Mouse (Mus musculus) embryonic stem cell, embryonic (primary cell): Measurements from ENCODE around the gene Ncs1.

Experiments used
- CTCF ChIA-PET, 4 experiments: fragments of 300-600 bp in 2 of 4; fragments of 350-600 bp in 2 of 4; sonication (Branson Sonifier 250); formaldehyde crosslinking; loops; one replicate each; lab custom pipeline; 2022; ENCODE audit warnings: inconsistent platforms in 2 of 4; lab: Charles Lee
- POLR2A ChIA-PET, 4 experiments: fragments of 300-600 bp in 2 of 4; fragments of 350-600 bp in 2 of 4; sonication (Branson Sonifier 250); formaldehyde crosslinking; loops; one replicate each; lab custom pipeline; 2022; ENCODE audit warnings: antibody characterized with exemption in 4 of 4, inconsistent platforms in 1 of 4; lab: Charles Lee

Gene Ncs1

GRCm38 (mm10) chr2:31220844-31221243, 24.8 kb upstream of the Ncs1 start:
- ChIA-PET POLR2A (interaction anchor here in 3 of 4 experiments (1.0 to 1.3 kb wide), 3 partner anchors 10 to 11 kb away, joined by 3 read pairs; no protein-coding TSS in a partner anchor), CTCF (no interaction called here)

- POLR2A ChIA-PET: interaction anchor here in 1 of 4 experiments (1.2 kb wide), 1 partner anchor 10 kb away, joined by 3 read pairs; no protein-coding TSS in a partner anchor
- CTCF ChIA-PET: no interaction called here
Measured at GRCm38 (mm10) chr2:31221582-31221981, 24.0 kb upstream of the Ncs1 start.

- POLR2A ChIA-PET: interaction anchor here in 1 of 4 experiments (0.9 to 1.6 kb wide), 5 partner anchors 16 to 121 kb away, joined by 3 to 4 read pairs (median 3); no protein-coding TSS in a partner anchor
- CTCF ChIA-PET: interaction anchor here in 3 of 4 experiments (0.7 to 1.6 kb wide), 13 partner anchors 10 to 155 kb away, joined by 3 to 7 read pairs (median 4); no protein-coding TSS in a partner anchor
Measured at GRCm38 (mm10) chr2:31228768-31229311, 16.8 kb upstream of the Ncs1 start.

- POLR2A ChIA-PET: interaction anchor here (0.6 to 2.9 kb wide), 11 partner anchors 9 to 230 kb away, joined by 3 to 16 read pairs (median 3); partner anchors contain the start of gene Fnbp1 (in 1 of the 4)
Measured at GRCm38 (mm10) chr2:31239203-31239696, 6.4 kb upstream of the Ncs1 start.

GRCm38 (mm10) chr2:31239833-31240232, 5.8 kb upstream of the Ncs1 start:
- CTCF ChIA-PET: interaction anchor here (0.5 to 2.0 kb wide), 10 partner anchors 9 to 142 kb away, joined by 3 to 21 read pairs (median 4); no protein-coding TSS in a partner anchor
- POLR2A ChIA-PET: interaction anchor here in 3 of 4 experiments (0.6 to 3.1 kb wide), 13 partner anchors 8 to 229 kb away, joined by 3 to 16 read pairs (median 4); partner anchors contain the start of gene Fnbp1 (in 1 of the 3)

More at GRCm38 (mm10) chr2:31239203-31239696, 6.4 kb upstream of the Ncs1 start:
- CTCF ChIA-PET: interaction anchor here in 3 of 4 experiments (0.6 to 1.8 kb wide), 7 partner anchors 10 to 223 kb away, joined by 3 to 5 read pairs (median 4); no protein-coding TSS in a partner anchor

- POLR2A ChIA-PET: interaction anchor here (0.7 to 3.1 kb wide), 10 partner anchors 9 to 211 kb away, joined by 3 to 16 read pairs (median 4); no protein-coding TSS in a partner anchor
- CTCF ChIA-PET: interaction anchor here in 3 of 4 experiments (0.6 to 2.0 kb wide), 6 partner anchors 17 to 63 kb away, joined by 3 to 6 read pairs (median 4); no protein-coding TSS in a partner anchor
Measured at GRCm38 (mm10) chr2:31241639-31242038, 4.0 kb upstream of the Ncs1 start.

GRCm38 (mm10) chr2:31244216-31244615, 1.4 kb upstream of the Ncs1 start:
- ChIA-PET POLR2A (interaction anchor here in 2 of 4 experiments (0.7 to 6.0 kb wide), 3 partner anchors 13 to 16 kb away, joined by 3 to 32 read pairs (median 3); no protein-coding TSS in a partner anchor), CTCF (interaction anchor here in 1 of 4 experiments (0.6 kb wide), 1 partner anchor 52 kb away, joined by 10 read pairs; no protein-coding TSS in a partner anchor)

GRCm38 (mm10) chr2:31245051-31245450, 572 bp upstream of the Ncs1 start:
- ChIA-PET POLR2A (interaction anchor here in 3 of 4 experiments (0.5 to 6.0 kb wide), 6 partner anchors 12 to 326 kb away, joined by 3 to 32 read pairs (median 4); no protein-coding TSS in a partner anchor), CTCF (interaction anchor here in 1 of 4 experiments (1.4 kb wide), 1 partner anchor 54 kb away, joined by 6 read pairs; no protein-coding TSS in a partner anchor)

GRCm38 (mm10) chr2:31246251-31246971, 788 bp downstream of the Ncs1 start:
- POLR2A ChIA-PET: interaction anchor here in 3 of 4 experiments (0.6 to 6.0 kb wide), 4 partner anchors 9 to 16 kb away, joined by 6 to 32 read pairs (median 11); no protein-coding TSS in a partner anchor
- CTCF ChIA-PET: interaction anchor here (0.7 to 3.0 kb wide), 7 partner anchors 10 to 83 kb away, joined by 3 to 9 read pairs (median 3); no protein-coding TSS in a partner anchor

- CTCF ChIA-PET: interaction anchor here in 2 of 4 experiments (0.6 to 1.6 kb wide), 3 partner anchors 8 to 82 kb away, joined by 3 to 11 read pairs (median 4); no protein-coding TSS in a partner anchor
- POLR2A ChIA-PET: interaction anchor here in 2 of 4 experiments (1.9 to 6.0 kb wide), 2 partner anchors 8 to 18 kb away, joined by 6 to 32 read pairs; no protein-coding TSS in a partner anchor
Measured at GRCm38 (mm10) chr2:31248856-31249255, 3.2 kb downstream of the Ncs1 start.

- ChIA-PET CTCF (interaction anchor here in 1 of 4 experiments (0.7 kb wide), 1 partner anchor 806 kb away, joined by 3 read pairs; no protein-coding TSS in a partner anchor), POLR2A (interaction anchor here in 1 of 4 experiments (0.6 to 1.1 kb wide), 3 partner anchors 20 to 158 kb away, joined by 3 read pairs; no protein-coding TSS in a partner anchor)
Measured at GRCm38 (mm10) chr2:31252167-31252566, 6.5 kb downstream of the Ncs1 start.

- POLR2A ChIA-PET: no interaction called here
Measured at GRCm38 (mm10) chr2:31253463-31253862, 7.8 kb downstream of the Ncs1 start.

GRCm38 (mm10) chr2:31254806-31255205, 9.2 kb downstream of the Ncs1 start:
- POLR2A ChIA-PET: interaction anchor here in 2 of 4 experiments (1.0 to 5.2 kb wide), 5 partner anchors 8 to 91 kb away, joined by 3 to 32 read pairs (median 3); partner anchors contain the start of gene Ncs1 (in 1 of the 2)
- CTCF ChIA-PET: interaction anchor here in 2 of 4 experiments (1.3 to 2.0 kb wide), 3 partner anchors 36 to 44 kb away, joined by 3 to 9 read pairs (median 6); no protein-coding TSS in a partner anchor

More at GRCm38 (mm10) chr2:31253463-31253862, 7.8 kb downstream of the Ncs1 start:
- CTCF ChIA-PET: interaction anchor here in 1 of 4 experiments (0.8 to 1.5 kb wide), 2 partner anchors 13 to 54 kb away, joined by 3 to 5 read pairs; no protein-coding TSS in a partner anchor

- POLR2A ChIA-PET: interaction anchor here in 3 of 4 experiments (0.6 to 5.2 kb wide), 10 partner anchors 10 to 238 kb away, joined by 3 to 32 read pairs (median 3); partner anchors contain the start of gene Ncs1 (in 1 of the 3)
- CTCF ChIA-PET: interaction anchor here (0.5 to 2.2 kb wide), 21 partner anchors 8 to 1908 kb away, joined by 3 to 11 read pairs (median 4); partner anchors contain the start of gene Ncs1 (in 1 of the 4)
Measured at GRCm38 (mm10) chr2:31255952-31256938, 10.6 kb downstream of the Ncs1 start.

- CTCF ChIA-PET: interaction anchor here (0.6 to 2.2 kb wide), 18 partner anchors 9 to 1907 kb away, joined by 3 to 11 read pairs (median 5); partner anchors contain the start of gene Ncs1 (in 1 of the 4)
- POLR2A ChIA-PET: interaction anchor here in 2 of 4 experiments (0.6 to 5.2 kb wide), 7 partner anchors 11 to 239 kb away, joined by 3 to 32 read pairs (median 7); partner anchors contain the start of gene Ncs1 (in 1 of the 2)
Measured at GRCm38 (mm10) chr2:31257096-31257495, 11.5 kb downstream of the Ncs1 start.
